Mouse (Mus musculus) neural tube, embryonic 14.5 days (tissue): ENCODE measurements around the gene Nek9. TPM values are rescaled to one million over a fixed set of nuclear protein-coding genes. Genes with fewer than 3 reads are reported as not detected.

Source experiments
- ATAC-seq: fragments of 200-750 bp; cut with Nextera tagmentation; 2 replicates; pipeline ENCODE4 v1.8.0; 2017; ENCODE audit warnings: low read depth, mild to moderate bottlenecking, moderate TSS enrichment, moderate library complexity
- H3K27ac ChIP-seq: fragments of 300-500 bp; sonication (generic); 2 replicates; pipeline ENCODE4 v1.5.1; 2014; ENCODE audit warnings: low read depth, mild to moderate bottlenecking, control low read depth, low read length, moderate library complexity, mixed read lengths
- H3K27me3 ChIP-seq: fragments of 300-500 bp; sonication (generic); 2 replicates; pipeline ENCODE4 v1.6.1; 2014; ENCODE audit warnings: low read length; ENCODE audit not compliant: control insufficient read depth, insufficient read depth
- H3K36me3 ChIP-seq: fragments of 300-500 bp; sonication (generic); 2 replicates; pipeline ENCODE4 v1.6.1; 2014; ENCODE audit warnings: low read length, mixed read lengths; ENCODE audit not compliant: control insufficient read depth, insufficient read depth
- H3K4me1 ChIP-seq: fragments of 300-500 bp; sonication (generic); 2 replicates; pipeline ENCODE4 v1.6.1; 2014; ENCODE audit warnings: low read length; ENCODE audit not compliant: control insufficient read depth, insufficient read depth
- H3K4me2 ChIP-seq: fragments of 300-500 bp; sonication (generic); 2 replicates; pipeline ENCODE4 v1.6.1; 2014; ENCODE audit warnings: mild to moderate bottlenecking, low read depth, low read length, control low read depth
- H3K4me3 ChIP-seq: fragments of 300-500 bp; sonication (generic); 2 replicates; pipeline ENCODE4 v1.5.1; 2014; ENCODE audit warnings: low read depth, low read length, control low read depth, mixed read lengths
- H3K9ac ChIP-seq: fragments of 300-500 bp; sonication (generic); replicated peaks from 2 replicates; pipeline ENCODE4 v1.6.1; 2014; ENCODE audit warnings: low read depth, mild to moderate bottlenecking, control low read depth, low read length, mixed read lengths
- H3K9me3 ChIP-seq: fragments of 300-500 bp; sonication (generic); 2 replicates; pipeline ENCODE4 v1.6.1; 2016; ENCODE audit warnings: low read length; ENCODE audit not compliant: control insufficient read depth
- WGBS: fragments of 180-500 bp; shearing (Covaris S2); extraction: QIAGEN DNeasy Blood & Tissue Kit; methylation state at CpG from one replicate; pipeline ENCODE4 v1.1.7; 2014; 5-methylcytosine and 5-hydroxymethylcytosine counted together
- polyA plus RNA-seq: library from polyadenylated mRNA; unstranded; fragments of >200 nt; fragmentation: Nextera tagmentation; extraction: Ambion mirVana; gene quantifications from 2 replicates; pipeline ENCODE4 v1.2.1, GENCODE M21; 2014

The Nek9 gene
- polyA plus RNA-seq, 1 experiment from 2014 or later: 8.9 TPM

DNA sequence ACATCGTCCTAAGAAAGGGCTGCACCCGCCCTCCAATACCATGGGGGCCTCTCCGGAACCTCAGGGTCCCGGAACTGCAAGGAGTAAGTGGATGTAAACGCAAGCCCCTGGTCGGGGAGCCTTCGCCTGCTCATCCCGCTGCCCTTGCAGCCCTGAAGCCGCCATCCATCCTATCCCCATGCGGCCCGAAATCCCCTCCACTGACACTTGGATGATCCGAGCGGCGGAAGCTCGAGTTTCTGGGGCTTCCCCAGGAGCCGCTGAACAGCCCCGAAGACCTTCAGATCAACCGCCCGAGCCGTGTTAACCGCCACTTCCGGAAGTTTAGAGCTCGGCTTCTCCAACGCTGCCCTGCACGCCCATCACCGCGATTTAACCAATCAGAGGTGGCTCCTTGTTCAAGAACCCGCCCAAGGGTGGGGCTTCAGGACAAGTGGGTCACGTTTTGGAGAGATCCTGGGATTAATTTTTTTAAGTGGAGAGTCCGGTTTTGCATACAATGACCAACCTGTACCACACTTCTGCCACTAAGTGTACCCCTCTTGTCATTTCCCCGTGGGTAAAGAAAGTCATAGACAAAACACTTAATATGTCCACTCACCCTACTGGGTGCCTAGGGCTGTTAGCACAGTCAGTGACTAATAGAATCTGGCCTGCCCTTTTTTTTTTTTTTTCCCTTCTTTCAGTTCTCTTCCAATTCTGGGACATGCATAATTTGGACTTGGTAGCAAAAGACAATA is 58.9 kb downstream of the Nek9 start:
- no peaks in the 10 kb centered on the region for H3K9me3 ChIP-seq
- peak; percentile 97 for ATAC-seq
- peaks cover 7% of the 10 kb centered on the region for H3K4me1 ChIP-seq
- peak overlapping the region; percentile 70 for H3K4me3 ChIP-seq
- under 1% methylated on average over 31 of the region's 31 CpGs for WGBS
- peak overlapping the region; percentile 72 for H3K27ac ChIP-seq
- peak overlapping the region; percentile 76 for H3K9ac ChIP-seq
- no peaks in the 10 kb centered on the region for H3K27me3 ChIP-seq
- 0 out of 2 replicates have a peak, but pooled peaks cover 2% of the 10 kb centered on the region for H3K36me3 ChIP-seq
- H3K4me2 ChIP-seq: peak overlapping the region; percentile 92

DNA sequence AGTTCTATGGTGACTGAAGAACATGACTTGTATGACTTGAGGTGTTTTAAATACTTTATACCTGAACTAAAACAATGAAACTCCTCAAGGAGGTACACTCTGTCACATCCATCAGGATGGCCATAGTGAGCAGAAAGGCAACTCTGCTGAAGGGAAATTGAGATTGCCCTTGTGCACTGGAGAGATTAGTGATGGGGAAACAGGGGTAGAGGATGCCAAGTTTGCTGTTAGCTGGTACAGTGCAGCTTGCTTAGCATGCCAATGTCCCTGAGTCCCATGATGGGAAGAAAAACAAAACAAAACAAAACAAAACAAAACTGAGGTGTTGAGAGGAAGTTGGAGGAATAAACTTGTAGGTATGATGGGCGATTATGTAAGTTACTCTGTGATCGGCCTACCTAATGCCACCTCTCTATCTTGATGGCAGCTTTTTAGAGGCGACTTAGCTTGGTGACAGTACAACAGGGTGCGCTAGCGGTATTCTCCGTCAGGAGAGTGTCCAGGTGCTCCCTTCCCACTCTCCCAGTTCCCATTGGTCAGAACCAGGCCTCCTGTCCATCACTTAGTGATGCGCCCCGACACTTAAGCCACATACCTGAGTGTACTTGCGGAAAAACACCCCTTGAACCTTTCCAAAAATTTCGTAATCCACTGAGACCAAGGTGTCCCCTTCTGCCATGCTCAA is 59.6 kb downstream of the Nek9 start:
- peak; percentile 25; the same call in 1 of the 2 replicates for ATAC-seq
- WGBS: 7% methylated on average over 10 of the region's 10 CpGs
- H3K4me2 ChIP-seq: peak overlapping the region; percentile 92

DNA sequence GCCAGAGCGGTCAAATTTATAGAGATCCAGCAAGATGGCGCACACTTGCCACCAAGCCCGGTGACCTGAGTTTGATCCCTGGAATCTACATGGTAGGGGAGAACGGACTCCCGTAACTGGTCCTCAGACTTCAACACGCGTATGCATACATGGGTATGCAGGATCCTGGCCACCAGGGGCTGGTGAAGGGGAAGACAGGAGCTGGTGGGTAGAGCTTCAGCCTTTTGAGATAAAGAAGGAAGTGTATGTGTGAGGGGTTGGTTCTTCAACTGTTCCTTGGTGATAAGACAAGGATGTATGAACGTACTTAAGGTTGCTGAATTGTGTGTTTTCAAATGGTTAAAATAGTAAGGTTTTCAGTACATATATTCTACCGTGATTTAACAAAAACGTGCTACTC is 60.2 kb downstream of the Nek9 start:
- H3K4me2 ChIP-seq: no peak overlapping the region
- H3K36me3 ChIP-seq: 0 out of 2 replicates have a peak, but pooled peaks cover 2% of the 10 kb centered on the region
- no peak overlapping the region for H3K4me3 ChIP-seq
- no peak overlapping the region for H3K9ac ChIP-seq
- no peaks in the 10 kb centered on the region for H3K9me3 ChIP-seq
- no peak overlapping the region for H3K27ac ChIP-seq
- ATAC-seq: no peak
- WGBS: 97% methylated on average over 10 of the region's 10 CpGs
- no peaks in the 10 kb centered on the region for H3K27me3 ChIP-seq
- peaks cover 7% of the 10 kb centered on the region for H3K4me1 ChIP-seq

More for the DNA sequence above, 59.6 kb downstream of the Nek9 start:
- H3K9me3 ChIP-seq: no peaks in the 10 kb centered on the region
- H3K9ac ChIP-seq: peak overlapping the region; percentile 76
- peak overlapping the region; percentile 72 for H3K27ac ChIP-seq
- H3K4me1 ChIP-seq: peaks cover 7% of the 10 kb centered on the region
- 0 out of 2 replicates have a peak, but pooled peaks cover 2% of the 10 kb centered on the region for H3K36me3 ChIP-seq
- H3K27me3 ChIP-seq: no peaks in the 10 kb centered on the region
- peak overlapping the region; percentile 70 for H3K4me3 ChIP-seq

DNA sequence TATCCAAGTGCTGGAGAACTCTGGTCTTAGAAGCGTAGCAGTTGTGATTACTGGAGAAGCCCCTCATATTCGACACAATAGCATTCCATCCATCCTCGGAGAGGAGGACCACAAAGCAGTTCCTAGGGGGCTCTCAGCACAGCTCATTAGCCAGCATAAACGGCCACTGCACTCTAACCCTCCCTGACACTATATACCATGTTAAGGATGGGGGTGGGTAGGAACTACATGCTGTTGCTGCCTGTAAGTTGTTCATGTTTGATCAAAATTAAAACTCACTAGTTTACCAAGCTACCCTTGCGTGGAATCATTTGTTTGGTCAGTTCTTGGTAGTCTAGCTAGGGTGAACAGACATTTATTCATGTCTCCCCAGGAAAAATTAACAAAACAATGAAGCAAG is 62.9 kb downstream of the Nek9 start:
- H3K4me3 ChIP-seq: no peak overlapping the region
- no peaks in the 10 kb centered on the region for H3K27me3 ChIP-seq
- WGBS: 60% methylated on average over 5 of the region's 5 CpGs
- no peak overlapping the region for H3K9ac ChIP-seq
- 0 out of 2 replicates have a peak, but pooled peaks cover 2% of the 10 kb centered on the region for H3K36me3 ChIP-seq
- no peak overlapping the region for H3K27ac ChIP-seq
- no peaks in the 10 kb centered on the region for H3K9me3 ChIP-seq
- ATAC-seq: no peak
- peaks cover 7% of the 10 kb centered on the region for H3K4me1 ChIP-seq
- H3K4me2 ChIP-seq: no peak overlapping the region

DNA sequence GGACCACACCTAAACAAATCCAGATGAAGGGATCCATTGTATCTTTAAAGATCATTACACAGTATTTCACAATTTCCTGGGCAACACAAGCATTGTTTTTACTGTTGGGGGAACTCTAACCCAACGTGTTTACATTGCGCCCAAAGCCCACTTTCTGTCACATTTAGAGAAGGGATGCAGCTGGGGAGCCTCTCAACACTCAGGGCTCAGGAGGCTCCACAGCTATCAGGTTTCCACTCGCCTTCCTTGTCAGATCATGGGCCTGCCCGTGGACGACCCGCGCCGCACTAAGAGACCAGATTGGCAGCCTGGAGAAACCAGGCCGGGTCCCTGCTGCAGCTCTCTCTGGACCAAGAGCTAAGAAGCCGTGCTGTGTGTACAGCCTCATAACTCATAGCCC is 65.7 kb downstream of the Nek9 start:
- Histone ChIP-seq H3K9ac (no peak overlapping the region), H3K36me3 (0 out of 2 replicates have a peak, but pooled peaks cover 2% of the 10 kb centered on the region), H3K4me1 (0 out of 2 replicates have a peak, but pooled peaks cover 4% of the 10 kb centered on the region), H3K27me3 (no peaks in the 10 kb centered on the region), H3K4me3 (no peak overlapping the region), H3K27ac (no peak overlapping the region), H3K4me2 (no peak overlapping the region), H3K9me3 (no peaks in the 10 kb centered on the region)
- no peak for ATAC-seq
- WGBS: 92% methylated on average over 10 of the region's 10 CpGs

DNA sequence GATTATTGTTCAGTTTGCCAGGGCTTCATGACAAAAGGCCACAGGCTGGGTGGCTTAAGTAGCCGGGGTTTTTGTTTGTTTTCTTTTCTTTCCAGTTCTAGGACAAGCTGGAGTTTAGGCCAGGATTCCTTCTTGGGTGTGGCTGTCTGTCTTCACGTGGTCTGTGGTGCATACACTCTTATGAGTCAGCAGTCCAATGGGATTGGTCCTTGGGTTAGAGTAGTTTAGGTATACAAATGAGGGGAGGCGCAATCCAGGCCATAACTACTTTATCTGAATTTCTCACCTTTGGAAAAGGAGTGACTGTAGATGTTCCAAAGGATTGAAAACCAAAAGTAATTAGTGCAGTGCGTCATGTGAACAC is 67.3 kb downstream of the Nek9 start:
- 78% methylated on average over 4 of the region's 4 CpGs for WGBS
- Histone ChIP-seq H3K9me3 (no peaks in the 10 kb centered on the region), H3K4me3 (no peak overlapping the region), H3K9ac (no peak overlapping the region), H3K27ac (no peak overlapping the region), H3K4me1 (0 out of 2 replicates have a peak, but pooled peaks cover 4% of the 10 kb centered on the region), H3K4me2 (no peak overlapping the region), H3K27me3 (no peaks in the 10 kb centered on the region), H3K36me3 (peaks cover 2% of the 10 kb centered on the region; the same call in 1 of the 2 replicates)
- ATAC-seq: no peak

DNA sequence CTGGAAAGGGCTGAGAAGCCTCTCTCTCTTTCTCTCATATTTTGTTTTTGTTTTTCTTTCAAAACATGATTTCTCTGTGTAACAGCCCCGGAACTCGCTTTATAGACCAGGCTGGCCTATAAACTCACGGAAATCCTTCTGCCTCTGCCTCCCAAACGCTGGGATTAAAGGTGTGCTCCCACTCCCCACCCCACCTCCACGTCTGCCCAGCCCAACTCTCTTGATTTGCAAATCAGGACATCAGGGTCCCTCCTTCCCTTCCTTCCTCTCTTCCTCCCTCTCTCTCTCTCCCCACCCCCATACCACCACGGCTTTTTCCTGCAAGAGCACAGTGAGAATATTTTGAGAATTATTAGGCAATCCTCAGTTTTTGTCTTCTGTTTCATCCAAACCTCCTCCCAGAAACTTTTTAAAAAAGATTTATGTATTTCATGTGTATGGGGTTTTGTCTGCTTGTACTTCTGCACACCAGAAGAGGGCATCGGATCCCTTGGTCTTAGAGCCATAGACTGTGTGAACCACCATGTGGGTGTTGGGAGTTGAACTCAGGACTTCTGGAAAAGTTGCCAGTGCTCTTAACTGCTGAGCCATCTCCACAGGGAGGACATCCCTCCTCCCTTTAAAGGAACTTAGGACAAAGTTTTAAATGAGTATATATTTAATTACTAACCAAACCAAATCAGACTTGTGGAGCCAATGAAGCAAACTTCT is 67.9 kb downstream of the Nek9 start:
- Histone ChIP-seq H3K27ac (no peak overlapping the region), H3K4me1 (0 out of 2 replicates have a peak, but pooled peaks cover 4% of the 10 kb centered on the region), H3K4me3 (no peak overlapping the region), H3K4me2 (peak overlapping the region; percentile 61; the same call in 1 of the 2 replicates), H3K9ac (no peak overlapping the region), H3K9me3 (no peaks in the 10 kb centered on the region), H3K27me3 (no peaks in the 10 kb centered on the region), H3K36me3 (peaks cover 2% of the 10 kb centered on the region; the same call in 1 of the 2 replicates)
- no peak for ATAC-seq
- 75% methylated on average over 7 of the region's 7 CpGs for WGBS

DNA sequence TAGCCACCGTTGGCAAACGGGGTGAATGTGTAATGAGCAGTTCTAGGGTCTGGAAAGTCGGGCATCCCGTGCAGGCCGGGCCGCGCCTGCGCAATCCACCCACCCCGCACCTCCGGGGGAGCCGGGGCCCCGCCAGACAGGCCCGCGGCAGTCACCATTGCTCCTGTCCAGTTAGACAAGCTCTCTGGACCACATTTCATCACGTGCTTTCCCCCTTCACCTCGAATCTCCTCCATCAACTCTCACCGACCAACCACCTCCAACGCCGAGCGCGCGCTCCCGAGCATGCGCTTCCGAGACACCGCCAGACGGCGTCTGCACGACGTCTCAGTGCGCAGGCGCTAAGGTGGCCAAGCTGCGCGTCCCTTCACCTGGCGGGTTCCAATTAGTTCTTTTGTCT is 68.8 kb downstream of the Nek9 start, which contains the start of gene Mlh3:
TSS of gene Mlh3 (minus strand) at position 281 of the 400 bp plus-strand sequence.
- H3K4me2 ChIP-seq: peak within 1 kb of the TSS; percentile 61

More for the DNA sequence above, 68.8 kb downstream of the Nek9 start, which contains the start of gene Mlh3:
- Histone ChIP-seq H3K27ac (peak within 1 kb of the TSS; percentile 83), H3K9ac (peak within 1 kb of the TSS; percentile 56), H3K4me1 (0 out of 2 replicates have a peak, but pooled peaks cover 4% of the 10 kb centered on the region), H3K9me3 (no peaks in the 10 kb centered on the region), H3K27me3 (no peaks in the 10 kb centered on the region), H3K36me3 (no peaks in the 10 kb centered on the region; the same call in 1 of the 2 replicates), H3K4me3 (peak within 1 kb of the TSS; percentile 57)
- WGBS: under 1% methylated on average over 35 of the region's 35 CpGs
- peak; percentile 96 for ATAC-seq
